ENCODE assay signal across 7 mouse cellular contexts in genomic region chr3:148248617-148249016, GRCm38 (mm10).
A peak's percentile ranks its signal among the peaks of the same experiment; 100 is the strongest.
DNase-seq lines count a peak whose midpoint lies in the region; TF ChIP-seq lines count a peak whose summit lies in the region.

No protein-coding gene starts in this region.

- intact Hi-C loops in left cerebral cortex, postnatal 4 days (cut with DNase I) = no loop called here

- H3K4me3 ChIP-seq in bone marrow macrophage, adult 2 months (ENCODE audit: insufficient read depth, low read length) = no peak overlapping the region

- DNase-seq in left cerebral cortex, postnatal 4 days = peak; percentile 91
- no peak for DNase-seq in left cerebral cortex, adult 18-20 months (ENCODE audit: low spot score in 2 of 2)
- DNase-seq in cerebellum, postnatal 36 days = peak; percentile 76 to 79
- DNase-seq in kidney, postnatal 25 days = peak; percentile 1 to 40
- peak; percentile 3 for DNase-seq in ovary, postnatal 10 days (ENCODE audit: low spot score)
- DNase-seq in retina, postnatal 1 day = no peak

- peaks cover 10% of the 10 kb centered on the region for H3K4me1 ChIP-seq in bone marrow macrophage, adult 2 months (ENCODE audit: control insufficient read depth, insufficient read depth, low read length)

- TF ChIP-seq POLR2A in bone marrow macrophage, adult 2 months (IDR thresholded peaks at IDR 0.05; ENCODE audit: borderline replicate concordance, low read depth, low read length) = no peak

- TF ChIP-seq CTCF in bone marrow macrophage, adult 2 months (IDR thresholded peaks at IDR 0.05; ENCODE audit: low read depth, low read length) = no peak

- peak overlapping the region; percentile 47 for H3K27ac ChIP-seq in bone marrow macrophage, adult 2 months (ENCODE audit: insufficient read depth, low read depth, low read length)

Comparison
In these comparisons a context has a peak if more than half of its experiments do, and no peak if none do; other contexts are left out.
1. DNase-seq: peak in left cerebral cortex, postnatal 4 days (single experiment), cerebellum, postnatal 36 days (2 of 2), kidney, postnatal 25 days (2 of 2) and ovary, postnatal 10 days (single experiment); none in left cerebral cortex, adult 18-20 months (0 of 2) and retina, postnatal 1 day (single experiment).